Mouse (Mus musculus) ES-Bruce4 (cell line): ENCODE data around the gene Cstf3. TPM values are rescaled to one million over a fixed set of nuclear protein-coding genes. Genes with fewer than 3 reads are reported as not detected.

Source experiments
- H3K27ac ChIP-seq: 2 replicates; pipeline ENCODE4 v1.5.1; 2012; ENCODE audit warnings: low read length, inconsistent platforms; ENCODE audit not compliant: insufficient read depth
- H3K27me3 ChIP-seq: 2 replicates; pipeline ENCODE4 v1.6.1; 2012; ENCODE audit warnings: mild to moderate bottlenecking, low read length, inconsistent platforms; ENCODE audit not compliant: control insufficient read depth, poor library complexity, insufficient read depth, severe bottlenecking
- H3K36me3 ChIP-seq: 2 replicates; pipeline ENCODE4 v1.6.1; 2012; ENCODE audit warnings: inconsistent platforms, mild to moderate bottlenecking, low read length, moderate library complexity; ENCODE audit not compliant: control insufficient read depth, poor library complexity, insufficient read depth, severe bottlenecking
- H3K4me1 ChIP-seq: one replicate; pipeline ENCODE4 v1.8.1; 2011; ENCODE audit warnings: low read length; ENCODE audit not compliant: control insufficient read depth, insufficient read depth
- H3K4me3 ChIP-seq: 2 replicates; pipeline ENCODE4 v1.5.1; 2011; ENCODE audit warnings: low read depth, mild to moderate bottlenecking, low read length
- H3K9ac ChIP-seq: 2 replicates; pipeline ENCODE4 v1.6.1; 2012; ENCODE audit warnings: low read depth, mild to moderate bottlenecking, inconsistent platforms; ENCODE audit not compliant: poor library complexity, severe bottlenecking
- H3K9me3 ChIP-seq: replicated peaks from 2 replicates; pipeline ENCODE4 v1.6.1; 2012; ENCODE audit warnings: mild to moderate bottlenecking, low read length, inconsistent platforms; ENCODE audit not compliant: control insufficient read depth, poor library complexity, insufficient read depth, severe bottlenecking
- CTCF ChIP-seq: IDR thresholded peaks from one replicate; pipeline ENCODE4 v1.8.1; 2011; ENCODE audit warnings: low read depth, low read length
- EP300 ChIP-seq: IDR thresholded peaks from 2 replicates; pipeline ENCODE4 v1.6.1; 2011; ENCODE audit warnings: low read depth, low read length; ENCODE audit not compliant: insufficient read depth
- POLR2A ChIP-seq: IDR thresholded peaks from one replicate; pipeline ENCODE4 v1.8.1; 2011; ENCODE audit warnings: low read length; ENCODE audit not compliant: insufficient read depth
- polyA plus RNA-seq: library from polyadenylated mRNA; stranded (reverse); fragments of >200 nt; gene quantifications from 2 replicates; pipeline ENCODE4 v1.2.4, GENCODE M21; 2011; ENCODE audit warnings: low read depth; ENCODE audit not compliant: missing spikeins, insufficient read depth, insufficient read length

Gene Cstf3
- polyA plus RNA-seq, 1 experiment, result 85.7 TPM

DNA sequence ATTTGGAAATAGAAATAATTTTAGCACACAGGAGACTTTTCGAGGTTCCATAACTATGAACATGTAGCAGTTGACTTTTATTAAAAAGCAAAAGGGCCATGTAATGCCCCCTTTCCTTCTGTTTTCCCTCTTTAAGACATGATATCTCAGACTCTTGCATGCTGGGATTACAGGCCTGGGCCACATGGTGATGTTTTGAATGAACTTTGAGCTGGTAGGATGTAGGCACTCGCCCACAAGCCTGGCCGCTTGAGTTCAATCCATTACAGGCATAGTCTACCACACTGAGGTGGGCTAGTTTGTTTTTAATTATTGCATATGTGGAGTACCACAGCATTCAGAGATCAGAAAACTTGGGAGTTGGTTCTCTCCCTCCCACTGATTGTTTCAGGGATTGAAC is 24.5 kb downstream of the Cstf3 start:
- H3K36me3 ChIP-seq, result peaks cover 6% of the 10 kb centered on the region

DNA sequence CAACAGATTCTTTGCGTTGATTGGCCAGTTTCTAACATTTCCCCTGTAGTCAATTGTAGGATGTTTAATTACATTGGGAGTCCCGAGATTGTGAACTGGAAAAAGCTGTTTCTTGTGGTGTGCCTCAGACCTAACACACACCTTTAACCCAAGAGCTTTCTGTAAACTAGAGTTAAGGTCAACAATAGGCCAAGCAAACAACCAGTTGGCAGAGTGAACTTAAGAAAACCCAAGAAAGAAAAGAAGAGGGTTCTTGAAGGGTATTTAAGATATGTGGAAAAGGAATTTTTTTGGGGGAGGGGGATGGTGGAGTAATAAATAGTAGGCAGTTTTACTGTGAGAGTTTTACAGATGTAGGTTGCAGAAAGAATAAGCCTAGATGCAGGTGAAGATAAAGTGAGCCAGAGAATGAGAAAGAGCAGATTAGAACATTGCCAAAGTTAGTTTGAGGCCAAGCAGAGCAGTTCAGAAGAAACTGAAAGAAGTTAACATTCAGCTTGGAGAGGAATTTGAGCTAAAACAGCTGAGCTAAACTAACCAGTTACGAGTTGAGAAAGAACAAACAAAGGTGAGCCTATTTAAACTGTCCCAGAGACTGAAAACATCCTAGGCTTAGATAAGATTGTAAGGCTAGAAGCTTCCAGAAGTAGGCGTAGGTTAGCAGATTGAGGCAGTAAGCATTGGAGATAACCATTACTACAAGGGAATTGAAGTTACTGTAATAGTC is 25.8 kb downstream of the Cstf3 start:
- no peaks in the 10 kb centered on the region for H3K27me3 ChIP-seq
- no peak overlapping the region for H3K9ac ChIP-seq
- no peaks in the 10 kb centered on the region for H3K4me1 ChIP-seq
- no peaks in the 10 kb centered on the region for H3K9me3 ChIP-seq
- H3K36me3 ChIP-seq, result peaks cover 6% of the 10 kb centered on the region; the same call in 1 of the 2 replicates
- TF ChIP-seq CTCF, result no peak
- no peak for TF ChIP-seq EP300
- no peak for TF ChIP-seq POLR2A
- no peak overlapping the region for H3K4me3 ChIP-seq
- H3K27ac ChIP-seq, result no peak overlapping the region

More for the DNA sequence above, 24.5 kb downstream of the Cstf3 start:
- no peak overlapping the region for H3K9ac ChIP-seq
- no peak overlapping the region for H3K4me3 ChIP-seq
- no peaks in the 10 kb centered on the region for H3K27me3 ChIP-seq
- H3K9me3 ChIP-seq, result no peaks in the 10 kb centered on the region
- H3K4me1 ChIP-seq, result no peaks in the 10 kb centered on the region
- no peak overlapping the region for H3K27ac ChIP-seq
- TF ChIP-seq POLR2A (no peak), EP300 (no peak), CTCF (no peak)

DNA sequence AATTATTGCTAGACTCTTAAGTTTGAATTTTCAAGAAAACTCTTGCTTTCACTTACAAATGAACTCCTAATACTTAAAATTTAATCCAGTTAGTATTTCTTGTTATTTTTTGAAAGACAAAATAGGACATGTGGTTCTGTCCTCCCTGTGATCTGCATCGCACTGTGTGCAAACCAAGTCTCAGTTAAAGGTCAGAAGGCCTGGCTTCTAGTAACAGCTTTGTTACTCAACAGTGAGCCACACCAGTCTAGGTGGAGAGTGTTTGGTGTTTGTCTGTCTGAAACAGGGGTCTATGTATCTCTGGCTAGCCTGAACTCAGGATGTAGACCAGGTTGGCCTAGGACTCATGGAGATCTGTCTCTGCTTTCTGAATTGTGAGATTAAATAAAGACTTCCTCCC is 68.3 kb downstream of the Cstf3 start:
- H3K36me3 ChIP-seq, result peaks cover 19% of the 10 kb centered on the region
- no peak overlapping the region for H3K9ac ChIP-seq
- no peak overlapping the region for H3K4me3 ChIP-seq
- TF ChIP-seq EP300, result no peak
- TF ChIP-seq POLR2A, result no peak
- no peaks in the 10 kb centered on the region for H3K4me1 ChIP-seq
- H3K9me3 ChIP-seq, result no peaks in the 10 kb centered on the region
- no peak overlapping the region for H3K27ac ChIP-seq
- H3K27me3 ChIP-seq, result no peaks in the 10 kb centered on the region

DNA sequence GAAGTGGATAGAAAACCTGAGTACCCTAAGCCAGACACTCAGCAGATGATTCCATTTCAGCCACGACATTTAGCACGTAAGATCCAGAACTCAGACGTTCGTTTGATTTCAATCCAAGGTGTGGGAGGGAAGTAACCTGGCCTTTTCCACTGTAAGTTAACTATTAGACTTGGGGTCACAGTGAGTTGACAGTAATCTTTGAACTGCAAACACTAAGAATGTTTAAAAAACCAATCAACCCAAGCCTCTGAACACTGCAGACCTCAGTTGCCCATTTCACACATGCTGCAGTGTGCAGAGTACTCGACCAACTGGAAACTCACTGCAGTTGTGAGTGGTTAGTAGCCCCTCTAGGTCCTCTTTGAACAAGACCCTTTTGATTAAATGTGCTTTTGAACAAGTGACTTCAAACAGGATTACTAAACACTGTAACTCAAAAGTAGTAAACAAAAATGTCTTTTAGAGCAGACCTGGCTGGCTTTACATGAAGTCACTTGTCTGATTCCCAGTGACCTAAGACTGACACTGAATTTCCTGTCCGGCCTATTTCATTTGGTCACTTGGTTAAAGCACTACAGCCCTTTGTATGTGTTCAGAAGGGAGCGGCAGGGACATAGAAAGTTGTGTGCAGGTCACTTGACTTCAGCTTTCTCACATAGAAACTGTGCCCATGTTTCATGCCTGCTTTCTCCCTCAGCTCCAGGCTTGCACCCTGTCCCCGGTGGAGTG is 73.2 kb downstream of the Cstf3 start:
- Histone ChIP-seq H3K4me1 (peaks cover 2% of the 10 kb centered on the region), H3K27ac (no peak overlapping the region), H3K9me3 (no peaks in the 10 kb centered on the region), H3K36me3 (peaks cover 23% of the 10 kb centered on the region), H3K27me3 (no peaks in the 10 kb centered on the region), H3K4me3 (no peak overlapping the region), H3K9ac (no peak overlapping the region)
- TF ChIP-seq POLR2A (no peak), EP300 (no peak), CTCF (no peak)

DNA sequence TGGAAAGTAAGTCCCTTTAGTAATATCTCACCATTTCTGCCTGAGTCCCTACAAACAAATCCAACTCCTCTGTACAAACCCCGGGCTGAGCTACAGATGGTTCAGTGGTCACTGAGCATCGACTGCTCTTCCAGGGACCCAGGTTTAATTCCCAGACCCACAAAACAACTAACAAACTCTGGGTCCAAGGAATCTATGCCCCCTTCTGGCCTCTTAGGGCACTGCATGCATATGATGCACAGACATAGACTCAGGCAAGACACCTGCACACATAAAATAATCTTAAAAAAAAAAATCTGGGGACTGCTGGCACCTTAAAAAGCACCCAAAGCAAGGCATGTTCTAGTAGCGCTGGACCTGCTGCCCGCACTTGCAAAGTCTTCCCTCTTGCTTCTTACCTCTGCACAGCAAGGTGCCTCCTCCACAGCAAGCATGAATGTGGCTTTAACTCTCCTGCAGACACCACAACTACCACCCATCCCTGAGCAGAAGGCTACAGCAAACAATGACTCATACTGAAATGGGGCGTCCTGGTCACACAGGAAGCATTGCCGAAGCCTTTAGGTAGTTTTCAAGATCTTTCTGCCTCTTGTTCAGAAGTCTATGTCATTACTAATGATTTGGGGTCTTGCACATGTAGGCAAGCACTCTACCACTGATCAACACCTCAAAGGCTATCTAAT is 78.9 kb downstream of the Cstf3 start:
- Histone ChIP-seq H3K9me3 (no peaks in the 10 kb centered on the region), H3K9ac (no peak overlapping the region), H3K4me1 (peaks cover 2% of the 10 kb centered on the region), H3K36me3 (peaks cover 10% of the 10 kb centered on the region; the same call in 1 of the 2 replicates), H3K27me3 (no peaks in the 10 kb centered on the region), H3K27ac (no peak overlapping the region), H3K4me3 (no peak overlapping the region)
- peak; percentile 11 for TF ChIP-seq CTCF
- no peak for TF ChIP-seq EP300

DNA sequence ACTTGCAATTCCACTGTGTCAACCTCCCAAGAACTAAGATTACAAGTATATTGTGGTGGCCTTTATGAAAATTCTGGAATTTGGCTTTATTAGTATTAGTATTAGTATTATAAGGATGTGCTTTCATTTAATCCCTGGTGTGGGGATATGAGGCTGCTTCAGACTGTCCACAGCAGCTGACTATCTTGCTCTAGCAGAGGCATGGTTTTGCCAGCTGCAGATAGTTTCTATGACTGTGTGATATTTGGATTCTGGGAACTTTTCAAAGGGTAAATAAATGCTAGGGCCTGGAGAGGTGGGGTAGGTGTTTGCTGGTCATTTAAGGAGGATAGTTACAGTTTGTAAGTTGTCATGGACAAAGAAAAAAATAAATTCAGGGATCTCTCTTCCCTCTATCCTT is 81.4 kb downstream of the Cstf3 start:
- no peak for TF ChIP-seq EP300
- TF ChIP-seq POLR2A, result no peak
- TF ChIP-seq CTCF, result no peak
- Histone ChIP-seq H3K9ac (no peak overlapping the region), H3K36me3 (no peaks in the 10 kb centered on the region), H3K4me3 (no peak overlapping the region), H3K4me1 (peaks cover 2% of the 10 kb centered on the region), H3K9me3 (no peaks in the 10 kb centered on the region), H3K27ac (no peak overlapping the region), H3K27me3 (no peaks in the 10 kb centered on the region)
